Mouse (Mus musculus) CH12F3 (cell line): ENCODE data around the gene Cope.

Experiments
- in situ Hi-C: fragments of 300-500 bp; cut with MboI; formaldehyde crosslinking; loops from 2 replicates; pipeline ENCODE4 v1.14.3; 2020; ENCODE audit warnings: low sequenced_read_pairs

Cope gene

GRCm38 (mm10) chr8:70302901-70303300 is 583 bp downstream of the Cope start:
- in situ Hi-C loops: no loop called here

GRCm38 (mm10) chr8:70309311-70309710 is 7.0 kb downstream of the Cope start:
- in situ Hi-C loops: no loop called here

- in situ Hi-C loops: no loop called here
Observed at GRCm38 (mm10) chr8:70313399-70313798, 11.1 kb downstream of the Cope start.

GRCm38 (mm10) chr8:70315624-70316510 is 13.5 kb downstream of the Cope start, which contains the start of gene Cers1:
Gene Cers1 (plus strand): TSS chr8:70315775.
- in situ Hi-C loops: no loop called here

GRCm38 (mm10) chr8:70316511-70317504 is 14.5 kb downstream of the Cope start:
- in situ Hi-C loops: no loop called here

GRCm38 (mm10) chr8:70317872-70318271 is 15.6 kb downstream of the Cope start:
- in situ Hi-C loops: no loop called here

- in situ Hi-C loops: no loop called here
Observed at GRCm38 (mm10) chr8:70323716-70324115, 21.4 kb downstream of the Cope start.

GRCm38 (mm10) chr8:70327512-70327911 is 25.2 kb downstream of the Cope start:
- in situ Hi-C loops: no loop called here

GRCm38 (mm10) chr8:70329124-70329834 is 27.0 kb downstream of the Cope start, which contains the start of gene Gdf1:
Gene Gdf1 (plus strand): TSS chr8:70329817.
- in situ Hi-C loops: no loop called here

- in situ Hi-C loops: no loop called here
Observed at GRCm38 (mm10) chr8:70329835-70330740, 27.8 kb downstream of the Cope start.

GRCm38 (mm10) chr8:70330741-70331364 is 28.5 kb downstream of the Cope start:
- in situ Hi-C loops: no loop called here

- in situ Hi-C loops: no loop called here
Observed at GRCm38 (mm10) chr8:70331526-70331925, 29.2 kb downstream of the Cope start.

GRCm38 (mm10) chr8:70332070-70332877 is 30.0 kb downstream of the Cope start:
- in situ Hi-C loops: no loop called here

- in situ Hi-C loops: no loop called here
Observed at GRCm38 (mm10) chr8:70332878-70333202, 30.5 kb downstream of the Cope start.

GRCm38 (mm10) chr8:70338931-70339330 is 36.6 kb downstream of the Cope start:
- in situ Hi-C loops: no loop called here

- in situ Hi-C loops: no loop called here
Observed at GRCm38 (mm10) chr8:70340659-70341058, 38.3 kb downstream of the Cope start.

- in situ Hi-C loops: no loop called here
Observed at GRCm38 (mm10) chr8:70342007-70342406, 39.7 kb downstream of the Cope start.

- in situ Hi-C loops: no loop called here
Observed at GRCm38 (mm10) chr8:70343076-70343475, 40.8 kb downstream of the Cope start.

- in situ Hi-C loops: no loop called here
Observed at GRCm38 (mm10) chr8:70343696-70344095, 41.4 kb downstream of the Cope start.
